Mouse (Mus musculus) v-Abl transformed pro-B cells (cell line): Measurements from ENCODE around the gene Itgbl1.

Experiments used
- in situ Hi-C, 2 experiments: fragments of 400-800 bp; cut with MboI; formaldehyde crosslinking; loops; one replicate each; pipeline ENCODE4 v1.15.1; 2025; ENCODE audit not compliant: unreplicated experiment in 2 of 2

Itgbl1 gene

GRCm38 (mm10) chr14:123966531-123966930, 306.8 kb downstream of the Itgbl1 start:
- in situ Hi-C loops = no loop called here

- in situ Hi-C loops = no loop called here
Observed at GRCm38 (mm10) chr14:123967996-123968395, 308.2 kb downstream of the Itgbl1 start.

GRCm38 (mm10) chr14:123990591-123991195, 330.9 kb downstream of the Itgbl1 start:
- in situ Hi-C loops = no loop called here
